Mouse (Mus musculus) skeletal muscle tissue, postnatal 0 days (tissue): ENCODE measurements around the gene Inpp1. TPM values are rescaled to one million over a fixed set of nuclear protein-coding genes. Genes with fewer than 3 reads are reported as not detected.

Experiments used
- polyA plus RNA-seq: library from polyadenylated mRNA; unstranded; fragments of >200 nt; fragmentation: Nextera tagmentation; extraction: Ambion mirVana; gene quantifications from 2 replicates; pipeline ENCODE4 v1.2.1, GENCODE M21; 2015

Inpp1 gene
- polyA plus RNA-seq: 11.8 and 12.8 TPM in 2 replicates

GRCm38 (mm10) chr1:52816910-52817812, at the start of gene Inpp1:
TSS of gene Inpp1 (minus strand) at chr1:52817688.

GRCm38 (mm10) chr1:52844782-52845665, 27.5 kb upstream of the Inpp1 start, which contains the start of gene Hibch:
TSS of gene Hibch (plus strand) at chr1:52844929.

Other genes starting within 250 kb of the Inpp1 start
- 2.8 TPM in 2 replicates for gene Nemp2, start 187.0 kb downstream of the Inpp1 start, polyA plus RNA-seq
- gene Mfsd6, start 90.2 kb downstream of the Inpp1 start, polyA plus RNA-seq: 1.0 and 1.1 TPM in 2 replicates
- 30.2 and 45.0 TPM in 2 replicates for gene Hibch, start 27.2 kb upstream of the Inpp1 start, polyA plus RNA-seq
- 2.1 and 2.5 TPM in 2 replicates for gene 1700019D03Rik, start 202.5 kb upstream of the Inpp1 start, polyA plus RNA-seq
- 54.9 and 63.8 TPM in 2 replicates for gene Mstn, start 244.0 kb upstream of the Inpp1 start, polyA plus RNA-seq